Mouse (Mus musculus): ENCODE measurements around the gene Cpz. TPM values are rescaled to one million over a fixed set of nuclear protein-coding genes. Genes with fewer than 3 reads are reported as not detected.

Gene Cpz
- total RNA-seq, 2 experiments from 2014 or later, result 0.12 TPM; not detected in 1

DNA sequence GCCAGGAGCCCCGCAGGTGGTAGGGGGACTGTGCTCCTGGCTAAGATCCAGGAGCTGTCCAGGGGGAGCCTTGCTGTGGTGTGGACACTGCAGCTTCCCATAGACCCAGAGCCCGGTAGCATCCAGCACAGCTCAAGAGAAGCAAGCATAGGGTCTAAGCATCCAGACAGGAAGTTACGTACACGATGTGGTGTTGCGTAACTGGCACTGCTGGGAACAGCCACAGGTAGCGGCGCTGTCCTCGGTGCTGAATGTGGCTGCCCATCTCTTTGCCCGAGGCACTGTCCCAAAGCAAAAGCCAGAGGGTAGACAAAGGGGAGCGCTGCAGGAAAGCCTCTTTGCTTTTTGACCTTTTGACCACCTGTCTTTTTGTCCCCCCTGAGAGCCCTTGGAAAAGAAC, 6.1 kb upstream of the Cpz start:
- no peak for DNase-seq (ENCODE audit: low spot score)

DNA sequence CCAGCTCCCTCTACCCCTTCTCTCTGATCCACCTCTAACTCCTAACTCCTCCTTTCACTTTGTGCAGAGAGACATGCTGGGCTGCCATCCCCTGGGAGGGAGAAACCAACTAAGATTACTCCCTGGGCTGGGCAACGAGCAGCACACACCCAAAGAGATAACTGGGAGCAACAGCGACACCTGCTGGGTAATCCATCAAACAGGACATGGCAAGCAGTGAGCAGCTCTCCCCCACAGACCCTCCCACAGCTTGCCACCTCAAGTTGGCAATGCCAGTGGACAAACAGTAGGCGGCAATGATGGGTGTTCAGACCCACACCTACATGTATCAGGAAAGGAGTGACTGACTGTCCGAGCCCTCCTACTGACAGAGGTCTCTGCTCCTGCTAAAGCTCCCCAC, 4.9 kb upstream of the Cpz start:
- no peak for DNase-seq (ENCODE audit: low spot score)

DNA sequence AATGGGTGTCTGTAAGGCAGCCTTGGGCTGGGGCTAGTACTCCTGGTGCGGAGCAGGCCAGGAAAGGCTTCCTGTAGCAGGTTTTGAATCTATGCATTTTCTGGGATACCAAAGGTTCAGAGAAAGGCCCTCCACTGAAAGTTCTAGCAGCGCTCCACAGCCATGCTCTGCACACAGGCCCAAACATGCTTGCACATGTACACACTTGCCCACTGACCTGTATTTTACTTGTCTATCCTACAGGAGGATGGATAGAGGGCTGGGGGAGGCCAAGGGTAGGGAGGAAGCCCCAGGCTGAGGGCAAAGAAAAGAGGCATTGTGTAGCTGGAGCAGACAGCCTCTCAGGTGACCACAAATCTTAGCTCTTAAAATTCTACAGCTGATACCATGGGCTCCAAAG, 1.1 kb downstream of the Cpz start:
- DNase-seq (ENCODE audit: low spot score), result no peak

DNA sequence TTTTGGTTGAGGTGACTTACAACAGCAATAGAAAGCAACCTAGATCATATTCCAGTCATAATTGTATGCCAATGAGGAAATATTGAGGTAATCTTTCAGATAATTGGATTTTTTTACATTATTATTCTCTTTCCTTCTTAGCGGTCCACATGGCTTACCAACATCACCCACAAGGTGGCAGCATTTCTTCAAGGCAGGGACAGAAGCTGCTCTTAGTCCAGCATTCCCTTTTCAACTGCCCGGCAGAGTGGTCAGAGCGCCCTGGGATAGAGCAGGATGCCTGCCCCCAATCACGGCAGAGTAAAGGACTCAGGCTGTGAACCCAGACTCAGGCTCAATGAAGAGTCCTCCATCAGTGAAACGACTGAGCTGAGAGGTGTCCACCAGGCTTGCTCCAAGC, 1.8 kb downstream of the Cpz start:
- DNase-seq (ENCODE audit: low spot score), result peak; percentile 68

DNA sequence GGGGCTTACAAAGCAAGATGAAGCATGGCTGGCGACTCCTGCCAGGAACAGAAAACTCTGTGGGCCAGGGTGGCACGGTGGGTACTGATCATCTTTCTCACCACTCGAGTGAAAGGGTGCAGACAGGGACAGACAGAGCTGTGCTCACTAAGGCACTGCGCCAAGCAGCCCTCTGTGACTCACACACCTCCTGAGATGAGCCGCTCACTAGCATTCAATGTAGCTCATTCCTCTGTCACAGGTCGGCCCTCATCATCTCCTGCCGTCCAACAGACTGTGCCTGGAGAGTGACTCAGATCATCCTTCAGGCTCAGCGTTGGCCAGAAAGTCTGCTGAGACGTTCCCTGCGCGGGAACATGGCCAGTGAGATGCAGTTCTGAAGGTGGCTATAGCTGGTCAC, 8.7 kb downstream of the Cpz start:
- DNase-seq (ENCODE audit: low spot score), result no peak

DNA sequence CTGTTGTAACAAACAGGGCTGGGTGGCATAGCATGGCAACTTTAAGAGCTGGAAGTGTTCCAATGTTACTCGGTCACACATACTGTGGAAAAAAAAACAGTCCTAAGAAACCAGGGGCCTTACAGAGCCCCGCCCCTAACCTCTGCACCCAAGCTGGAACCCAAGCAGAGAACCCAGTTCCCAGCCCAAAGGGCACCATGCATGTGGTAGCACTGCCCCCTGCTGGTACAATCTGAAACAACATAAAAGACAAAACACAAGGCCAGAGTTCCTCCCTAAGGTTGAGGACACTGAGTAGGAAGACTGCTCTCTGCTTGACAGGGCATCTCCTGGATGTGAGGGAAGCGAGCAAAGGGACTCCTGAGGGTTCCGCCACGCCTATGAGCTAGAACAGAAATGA, 14.9 kb downstream of the Cpz start:
- DNase-seq (ENCODE audit: low spot score), result peak; percentile 62

DNA sequence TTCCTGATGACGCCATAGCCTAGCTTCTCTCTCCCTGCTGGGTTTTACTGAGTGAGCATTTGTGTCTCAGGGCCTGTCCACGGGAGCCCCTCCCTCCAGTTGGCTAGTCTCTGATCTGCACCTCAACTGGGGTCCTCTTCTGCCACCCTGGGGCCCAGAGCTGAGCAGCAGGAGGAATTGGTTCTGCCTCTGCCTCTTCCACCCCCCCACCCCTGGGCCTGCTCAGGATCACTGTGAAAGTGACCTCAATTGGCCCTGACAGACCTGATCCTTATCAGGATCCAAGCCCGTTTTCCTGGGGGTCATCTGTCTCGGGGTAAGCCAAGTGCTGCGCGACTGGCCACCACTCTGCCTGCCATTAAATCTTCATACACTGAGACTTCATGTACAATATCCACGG, 20.5 kb downstream of the Cpz start:
- no peak for DNase-seq (ENCODE audit: low spot score)

DNA sequence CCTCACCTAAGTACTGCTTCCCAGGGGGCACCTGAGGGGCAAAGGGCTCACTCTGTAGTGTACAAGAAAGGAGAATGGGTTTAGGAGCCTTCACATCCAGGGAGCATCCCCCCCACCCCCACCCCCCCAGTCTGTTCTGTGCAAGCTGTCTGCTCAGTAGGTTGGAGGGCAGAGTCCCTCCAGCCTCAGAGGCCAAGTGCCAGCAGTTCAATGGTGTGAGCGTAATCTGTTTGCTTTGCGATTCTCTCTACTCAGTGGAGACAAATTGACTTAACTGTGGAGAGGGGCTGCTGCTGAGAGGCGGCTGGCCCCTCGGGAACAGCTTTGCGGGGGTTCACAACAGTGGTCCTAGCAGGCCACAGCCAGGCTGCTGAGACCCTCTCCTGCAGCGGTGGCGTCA, 28.2 kb downstream of the Cpz start:
- DNase-seq (ENCODE audit: low spot score), result no peak

DNA sequence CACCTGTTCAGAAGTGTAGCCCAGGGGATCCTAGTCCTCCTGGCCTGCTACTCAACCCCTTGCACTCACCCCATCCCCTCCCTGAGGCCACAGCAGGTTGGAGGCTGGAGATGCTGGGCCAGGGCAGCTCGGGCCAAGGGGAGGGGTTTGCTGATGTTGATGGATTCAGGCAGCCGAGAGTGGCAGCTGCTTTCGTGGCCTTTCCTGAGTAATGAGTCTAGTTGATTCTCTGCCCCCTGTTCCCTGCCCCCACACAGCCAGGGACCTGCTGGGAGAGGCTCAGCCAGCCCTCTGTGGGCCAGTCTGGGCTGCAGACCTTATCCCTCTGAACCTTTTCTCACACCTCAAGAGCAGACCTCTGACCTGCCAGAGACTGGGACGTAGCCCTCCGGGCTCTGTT, 29.5 kb downstream of the Cpz start:
- DNase-seq (ENCODE audit: low spot score), result no peak

DNA sequence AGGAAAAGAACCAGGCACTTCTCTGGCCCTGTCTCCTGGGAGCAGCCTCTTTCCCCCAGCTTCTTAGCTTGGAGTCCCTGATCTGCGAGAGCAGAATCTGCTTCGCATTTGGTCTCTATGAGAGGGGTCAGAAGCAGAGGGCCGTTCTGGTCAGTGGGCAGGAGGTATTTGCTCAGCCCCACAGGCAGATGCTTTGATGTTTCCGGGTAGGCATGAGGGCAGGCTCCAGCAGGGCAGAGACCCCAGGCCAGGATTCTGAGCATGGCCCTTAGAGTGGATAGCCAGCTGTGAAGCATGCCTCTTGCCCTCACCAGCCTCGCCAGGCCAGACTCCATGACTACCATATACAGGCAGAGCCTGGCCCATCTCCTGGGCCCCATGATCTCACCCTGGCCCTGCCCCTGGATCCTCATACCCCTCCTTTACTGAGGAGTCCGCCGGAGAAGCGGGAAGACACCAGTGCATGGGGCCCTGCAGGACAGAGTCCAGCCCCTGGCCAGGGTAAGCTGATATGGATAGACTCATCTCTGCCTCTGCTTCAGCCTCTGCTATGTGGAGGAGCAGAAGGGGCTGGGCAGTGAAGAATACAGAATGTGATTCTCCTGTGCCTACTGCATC, 30.6 kb downstream of the Cpz start:
- no peak for DNase-seq (ENCODE audit: low spot score)

DNA sequence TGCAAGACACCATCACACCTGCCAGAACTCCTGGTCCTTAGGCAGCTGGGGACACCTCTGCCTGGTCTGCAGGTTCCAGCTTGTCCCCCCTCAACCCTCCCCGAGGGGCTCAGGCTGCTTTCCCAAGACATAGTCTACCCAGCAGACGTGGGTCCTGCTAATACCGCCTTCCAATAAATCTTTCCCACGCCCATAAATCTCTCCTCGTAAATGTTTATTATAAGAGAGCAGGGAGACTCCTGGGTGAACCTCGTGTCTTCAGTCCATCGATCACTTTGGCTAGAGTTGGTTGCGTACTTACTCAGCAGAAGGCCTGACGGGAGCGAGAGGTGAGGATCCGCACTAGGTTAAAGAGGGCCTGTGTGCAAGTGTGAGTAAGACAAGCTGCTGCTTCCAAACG, 31.7 kb downstream of the Cpz start:
- DNase-seq (ENCODE audit: low spot score), result no peak

DNA sequence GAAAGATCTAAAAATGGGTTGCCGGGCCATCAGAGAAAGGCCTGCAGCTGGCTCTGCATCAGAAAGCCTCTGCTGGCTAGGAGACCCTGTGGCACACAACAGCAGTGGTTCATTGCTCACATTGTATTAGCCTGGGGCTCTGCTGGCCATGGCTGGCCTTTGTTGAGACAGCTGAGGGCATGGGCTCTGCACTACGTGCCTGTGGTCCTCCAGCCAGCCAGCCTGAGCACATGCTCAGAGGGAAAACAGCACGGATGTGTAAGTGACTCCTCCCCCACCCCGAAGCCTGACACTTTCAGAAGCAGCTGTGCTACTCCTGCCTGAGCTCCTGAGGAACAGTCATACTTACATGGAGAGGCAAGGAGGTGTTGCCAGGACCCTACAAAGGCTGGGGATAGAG, 46.0 kb downstream of the Cpz start:
- no peak for DNase-seq (ENCODE audit: low spot score)

DNA sequence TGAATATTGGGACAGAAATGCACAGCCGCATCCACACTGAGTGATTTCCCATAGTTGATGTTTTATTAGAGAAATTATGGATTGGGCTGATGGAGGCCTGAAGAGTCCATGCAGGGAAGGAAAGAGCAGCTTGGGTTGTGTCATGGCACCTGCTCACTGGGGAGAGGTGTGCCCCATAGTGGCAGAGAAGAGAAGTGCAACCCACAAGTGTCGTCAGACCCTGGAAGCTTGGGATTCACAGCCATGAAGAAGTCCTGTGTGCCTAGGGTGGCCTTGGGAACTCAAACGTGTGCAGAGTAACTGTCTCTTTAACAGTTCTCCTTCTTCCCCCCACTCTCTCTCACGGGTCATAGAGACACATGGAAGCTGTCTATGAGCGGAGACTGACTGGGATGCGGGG, 50.3 kb downstream of the Cpz start:
- no peak for DNase-seq (ENCODE audit: low spot score)

DNA sequence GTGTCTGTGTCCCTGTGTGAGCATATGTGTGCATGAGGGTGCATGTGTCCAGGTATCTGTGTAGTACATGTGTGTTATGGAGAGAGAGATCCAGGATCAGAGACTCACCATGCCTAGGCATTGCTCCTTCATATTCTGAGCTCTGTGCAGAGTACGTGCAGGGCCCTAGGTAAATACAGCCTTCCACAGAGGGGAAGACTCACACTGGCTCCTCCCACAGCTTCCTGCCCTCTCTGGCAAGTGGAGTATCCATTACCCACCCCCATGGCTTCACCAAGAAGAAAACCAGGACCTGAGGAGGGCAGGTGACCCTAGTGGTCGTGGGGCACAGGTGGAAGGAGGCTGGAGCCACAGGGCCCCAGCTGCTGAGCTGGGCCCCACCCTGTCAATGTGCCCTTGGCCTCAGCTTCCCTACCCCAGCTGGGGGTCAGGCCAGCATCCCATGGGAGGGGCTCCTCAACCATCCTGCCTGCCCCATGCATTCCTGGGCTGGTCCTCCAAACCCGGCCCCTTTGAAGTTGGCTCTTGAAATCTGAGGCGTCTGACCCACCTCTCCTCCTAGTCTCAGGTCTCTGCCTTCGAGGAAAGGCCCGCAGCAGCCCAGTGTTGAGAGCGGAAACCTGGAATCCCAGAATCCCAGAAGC, 54.5 kb downstream of the Cpz start:
- DNase-seq (ENCODE audit: low spot score), result no peak

DNA sequence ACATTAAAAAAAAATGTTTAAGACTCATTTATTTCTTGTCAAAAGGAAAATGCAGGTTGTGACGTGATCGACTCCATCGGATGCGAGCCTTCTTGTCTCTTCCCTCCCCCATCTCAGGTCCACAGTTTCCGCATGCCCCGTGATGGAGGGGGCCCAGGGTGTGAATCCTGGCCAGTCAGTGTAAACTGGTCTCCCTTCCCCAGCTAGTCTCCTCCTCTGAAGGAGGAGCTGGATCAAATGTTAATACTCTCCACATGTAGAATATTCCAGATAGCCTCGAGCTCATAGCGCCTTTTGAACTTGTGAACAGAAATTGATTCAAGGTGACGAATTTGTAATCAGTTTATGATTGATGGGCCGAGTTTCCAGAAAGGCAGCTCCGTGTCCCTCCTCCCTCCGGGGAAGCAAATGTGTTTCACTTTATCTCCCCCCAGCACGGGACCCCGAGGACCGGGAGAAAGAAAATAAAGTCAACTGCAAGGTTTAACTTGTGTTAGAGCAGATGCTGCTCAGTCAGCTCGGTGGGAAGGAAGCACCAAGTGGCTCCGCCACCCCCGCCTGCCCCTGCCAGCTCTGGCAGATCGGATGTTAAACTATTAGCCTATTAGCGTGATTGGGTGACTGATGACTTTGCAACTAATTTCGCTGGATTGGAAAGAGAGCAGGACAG, 59.4 kb downstream of the Cpz start:
- DNase-seq (ENCODE audit: low spot score), result no peak

DNA sequence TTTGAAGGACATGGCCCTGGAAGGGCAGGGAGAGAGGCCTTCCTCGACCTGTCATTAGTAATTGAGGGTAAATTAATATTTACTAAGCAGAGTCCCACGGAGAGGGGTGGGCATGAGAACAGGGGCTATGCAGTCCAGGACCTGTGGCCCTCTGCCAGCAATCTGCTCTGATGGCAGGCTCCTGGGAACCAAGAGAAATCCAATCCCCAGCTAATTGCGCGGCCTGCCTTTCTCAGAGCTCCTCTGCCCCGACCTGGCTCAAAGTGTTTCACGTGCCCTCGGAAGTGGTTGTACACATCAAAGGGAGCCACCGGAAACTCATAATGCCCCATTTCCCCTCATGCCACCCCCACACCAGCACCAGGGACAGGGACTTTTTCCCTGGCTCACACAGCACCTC, 63.4 kb downstream of the Cpz start:
- no peak for DNase-seq (ENCODE audit: low spot score)

DNA sequence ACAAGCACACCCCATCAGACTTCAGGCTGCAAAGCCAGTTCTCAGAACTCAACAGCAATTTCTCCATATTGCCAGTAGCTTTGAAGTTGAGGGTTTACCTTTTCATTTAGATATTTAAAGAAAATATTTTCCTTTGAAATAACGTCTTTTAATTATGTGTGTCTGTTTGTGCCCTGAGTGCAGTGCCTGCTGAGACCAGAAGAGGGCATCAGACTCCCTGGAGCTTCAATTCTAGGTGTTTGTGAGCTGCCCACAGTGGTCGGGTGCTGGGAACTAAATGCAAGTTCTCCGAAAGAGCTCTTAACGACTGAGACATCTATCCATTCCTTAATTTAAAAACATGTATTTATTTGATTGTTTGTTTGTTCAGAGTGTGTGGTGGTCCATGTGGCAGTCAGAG, 65.7 kb downstream of the Cpz start:
- no peak for DNase-seq (ENCODE audit: low spot score)

DNA sequence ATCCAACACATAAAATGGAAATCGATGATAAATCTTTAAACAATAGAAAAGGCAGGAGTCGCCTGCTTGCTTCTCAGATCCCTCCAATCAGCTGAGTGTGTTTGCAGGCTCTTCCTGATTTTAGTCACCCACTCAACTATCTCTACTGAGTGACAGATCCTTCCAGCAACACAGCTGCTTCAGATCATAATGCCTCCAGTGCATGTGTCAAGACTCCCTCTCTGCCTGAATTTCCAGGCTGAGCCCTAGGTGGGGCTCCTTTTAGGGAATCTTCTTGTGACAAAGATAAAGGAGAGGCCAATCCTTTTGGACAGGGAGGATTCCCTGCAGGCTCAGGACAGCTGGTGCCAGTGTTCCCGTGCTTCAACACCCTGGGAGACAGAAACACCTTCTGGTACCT, 67.2 kb downstream of the Cpz start:
- DNase-seq (ENCODE audit: low spot score), result no peak

DNA sequence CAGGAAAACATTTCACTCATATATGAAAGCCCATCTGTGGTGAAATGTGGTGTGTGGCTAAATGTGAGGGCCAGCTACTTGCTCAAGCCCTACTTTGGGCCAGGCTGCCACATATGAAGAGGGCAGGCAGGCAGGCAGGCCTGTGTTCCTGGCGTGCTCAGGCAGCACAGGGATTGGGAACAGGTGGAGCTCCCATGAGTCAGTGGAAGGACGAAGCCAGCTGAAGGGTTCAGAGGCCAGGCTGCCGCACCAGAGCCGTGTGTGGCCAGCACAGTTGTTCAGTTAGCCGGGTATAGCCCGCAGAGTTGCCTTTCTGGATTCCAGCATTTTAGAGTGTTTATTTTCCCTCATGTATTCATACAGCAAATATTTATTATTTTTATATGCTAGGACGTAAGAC, 68.1 kb downstream of the Cpz start:
- DNase-seq (ENCODE audit: low spot score), result no peak

DNA sequence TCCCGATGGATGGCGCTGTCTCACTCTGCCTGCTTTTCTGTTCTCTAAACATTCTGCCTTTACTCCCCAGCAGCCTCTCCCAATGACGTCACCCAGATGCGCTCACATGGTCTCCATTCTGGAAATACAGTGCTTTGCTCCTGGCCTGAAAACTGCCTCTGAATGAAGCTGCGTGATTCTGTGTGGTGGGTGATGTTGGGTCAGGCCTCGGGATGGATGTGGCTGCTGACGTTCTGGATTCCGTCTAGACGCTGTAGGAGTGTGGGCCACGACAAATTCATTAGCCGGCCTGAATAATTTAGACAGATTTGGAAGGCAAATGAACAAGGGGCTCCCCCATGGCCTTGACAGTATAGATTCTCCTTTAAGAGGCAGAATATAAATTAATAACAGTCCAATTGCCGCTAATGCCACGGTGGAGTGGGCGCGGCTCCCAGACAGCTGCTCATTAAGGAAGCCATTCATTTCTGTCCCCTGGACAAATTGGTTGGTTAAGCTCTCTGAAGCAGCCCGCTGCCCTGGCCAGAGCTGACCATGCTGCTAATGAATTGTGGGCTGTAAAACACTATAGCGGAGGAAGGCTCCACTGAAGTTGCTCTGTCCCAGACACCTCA, 71.2 kb downstream of the Cpz start:
- no peak for DNase-seq (ENCODE audit: low spot score)
